Mouse (Mus musculus) kidney, postnatal 0 days (tissue): ENCODE measurements around the gene Fam189a2. TPM values are rescaled to one million over a fixed set of nuclear protein-coding genes. Genes with fewer than 3 reads are reported as not detected.
A peak's percentile ranks its signal among the peaks of the same experiment; 100 is the strongest.

ENCODE experiments used
- ATAC-seq: fragments of 200-750 bp; cut with Nextera tagmentation; replicated peaks from 2 replicates; pipeline ENCODE4 v1.8.0; 2017; ENCODE audit warnings: low read depth, moderate number of reproducible peaks, moderate TSS enrichment, moderate library complexity; ENCODE audit not compliant: low FRiP score
- DNase-seq: peaks from one replicate; pipeline ENCODE4 v3.0.0-alpha.2; 2016; ENCODE audit warnings: low spot score
- H3K27ac ChIP-seq: fragments of 300-500 bp; sonication (generic); 2 replicates; pipeline ENCODE4 v1.5.1; 2014; ENCODE audit warnings: mild to moderate bottlenecking
- H3K27me3 ChIP-seq: fragments of 300-500 bp; sonication (generic); 2 replicates; pipeline ENCODE4 v1.6.1; 2014; ENCODE audit warnings: low read length, mixed read lengths; ENCODE audit not compliant: insufficient read depth
- H3K36me3 ChIP-seq: fragments of 300-500 bp; sonication (generic); 2 replicates; pipeline ENCODE4 v1.6.1; 2014; ENCODE audit warnings: low read length, mixed read lengths; ENCODE audit not compliant: insufficient read depth
- H3K4me1 ChIP-seq: fragments of 300-500 bp; sonication (generic); replicated peaks from 2 replicates; pipeline ENCODE4 v1.6.1; 2014; ENCODE audit warnings: antibody characterized with exemption, low read length, mixed read lengths; ENCODE audit not compliant: insufficient read depth
- H3K4me2 ChIP-seq: fragments of 300-500 bp; sonication (generic); 2 replicates; pipeline ENCODE4 v1.6.1; 2014; ENCODE audit warnings: mild to moderate bottlenecking, low read length, moderate library complexity, mixed read lengths
- H3K4me3 ChIP-seq: fragments of 300-500 bp; sonication (generic); replicated peaks from 2 replicates; pipeline ENCODE4 v1.5.1; 2014; ENCODE audit warnings: low read depth, low read length
- H3K9ac ChIP-seq: fragments of 300-500 bp; sonication (generic); 2 replicates; pipeline ENCODE4 v1.6.1; 2014; ENCODE audit warnings: low read depth, low read length
- H3K9me3 ChIP-seq: fragments of 300-500 bp; sonication (generic); replicated peaks from 2 replicates; pipeline ENCODE4 v1.6.1; 2016; ENCODE audit warnings: low read length, inconsistent platforms, mixed read lengths
- CTCF ChIP-seq: IDR thresholded peaks from 2 replicates; pipeline ENCODE4 v1.5.1; 2016; ENCODE audit warnings: antibody characterized with exemption, low read depth, mild to moderate bottlenecking, moderate library complexity
- WGBS: fragments of 180-500 bp; shearing (Covaris S2); extraction: QIAGEN DNeasy Blood & Tissue Kit; methylation state at CpG from one replicate; pipeline ENCODE4 v1.1.7; 2014; 5-methylcytosine and 5-hydroxymethylcytosine counted together
- polyA plus RNA-seq: library from polyadenylated mRNA; unstranded; fragments of >200 nt; fragmentation: Nextera tagmentation; extraction: Ambion mirVana; gene quantifications from 2 replicates; pipeline ENCODE4 v1.2.1, GENCODE M21; 2015

Fam189a2 gene
- polyA plus RNA-seq, 1 experiment from 2014 or later = 1.6 TPM

GRCm38 (mm10) chr19:23988166-23988565, 42.7 kb downstream of the Fam189a2 start:
- Histone ChIP-seq H3K9me3 (no peaks in the 10 kb centered on the region), H3K4me1 (no peaks in the 10 kb centered on the region), H3K27ac (no peak overlapping the region), H3K36me3 (no peaks in the 10 kb centered on the region), H3K9ac (no peak overlapping the region), H3K4me3 (no peak overlapping the region), H3K27me3 (no peaks in the 10 kb centered on the region), H3K4me2 (no peak overlapping the region)
- DNase-seq (no peak), ATAC-seq (no peak)
- 81% methylated on average over 4 of the region's 4 CpGs for WGBS
- no peak for TF ChIP-seq CTCF

GRCm38 (mm10) chr19:23987291-23987690, 43.5 kb downstream of the Fam189a2 start:
- H3K4me1 ChIP-seq = no peaks in the 10 kb centered on the region
- H3K4me3 ChIP-seq = no peak overlapping the region
- DNase-seq = no peak
- 38% methylated on average over 2 of the region's 2 CpGs for WGBS
- H3K9ac ChIP-seq = no peak overlapping the region
- no peaks in the 10 kb centered on the region for H3K27me3 ChIP-seq
- ATAC-seq = no peak
- no peak for TF ChIP-seq CTCF
- H3K9me3 ChIP-seq = no peaks in the 10 kb centered on the region
- H3K4me2 ChIP-seq = no peak overlapping the region
- H3K36me3 ChIP-seq = no peaks in the 10 kb centered on the region
- H3K27ac ChIP-seq = no peak overlapping the region

DNA sequence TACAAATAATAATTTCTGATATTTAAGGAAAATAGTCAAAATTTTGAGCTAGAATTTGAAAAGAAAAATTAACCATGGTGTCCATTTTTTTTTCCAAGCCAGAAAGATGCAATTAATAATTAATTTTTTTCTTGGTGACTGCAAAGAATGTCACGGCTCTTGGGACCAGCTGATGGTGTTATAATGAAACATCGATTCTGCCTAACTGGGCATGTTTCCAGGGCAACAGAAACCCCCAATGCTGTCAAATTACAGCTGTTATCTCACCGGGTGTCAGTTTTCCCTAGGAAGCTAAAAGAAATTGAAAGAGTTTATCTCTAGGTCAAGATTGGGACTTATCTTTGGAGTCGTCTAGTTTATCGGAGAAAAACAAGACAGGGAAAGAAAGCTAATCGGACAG, 46.6 kb downstream of the Fam189a2 start:
- Histone ChIP-seq H3K4me1 (no peaks in the 10 kb centered on the region), H3K27ac (no peak overlapping the region), H3K27me3 (no peaks in the 10 kb centered on the region), H3K36me3 (no peaks in the 10 kb centered on the region), H3K4me3 (no peak overlapping the region), H3K4me2 (no peak overlapping the region), H3K9me3 (no peaks in the 10 kb centered on the region), H3K9ac (no peak overlapping the region)
- DNase-seq = no peak
- 61% methylated on average over 6 of the region's 6 CpGs for WGBS
- no peak for TF ChIP-seq CTCF
- ATAC-seq = no peak

GRCm38 (mm10) chr19:23980598-23980997, 50.2 kb downstream of the Fam189a2 start:
- H3K27me3 ChIP-seq = no peaks in the 10 kb centered on the region
- no peak overlapping the region for H3K4me3 ChIP-seq
- DNase-seq = no peak
- 62% methylated on average over 3 of the region's 3 CpGs for WGBS
- no peaks in the 10 kb centered on the region for H3K36me3 ChIP-seq
- ATAC-seq = no peak
- no peak overlapping the region for H3K4me2 ChIP-seq
- no peak for TF ChIP-seq CTCF
- no peak overlapping the region for H3K9ac ChIP-seq
- H3K9me3 ChIP-seq = no peaks in the 10 kb centered on the region
- no peak overlapping the region for H3K27ac ChIP-seq
- H3K4me1 ChIP-seq = no peaks in the 10 kb centered on the region

GRCm38 (mm10) chr19:23977901-23978443, 52.8 kb downstream of the Fam189a2 start:
- Histone ChIP-seq H3K4me2 (no peak overlapping the region), H3K9me3 (no peaks in the 10 kb centered on the region), H3K9ac (no peak overlapping the region), H3K27ac (no peak overlapping the region), H3K4me1 (0 out of 2 replicates have a peak, but pooled peaks cover 4% of the 10 kb centered on the region), H3K4me3 (no peak overlapping the region), H3K27me3 (no peaks in the 10 kb centered on the region), H3K36me3 (no peaks in the 10 kb centered on the region)
- 64% methylated on average over 6 of the region's 6 CpGs for WGBS
- ATAC-seq = no peak
- TF ChIP-seq CTCF = no peak
- no peak for DNase-seq

DNA sequence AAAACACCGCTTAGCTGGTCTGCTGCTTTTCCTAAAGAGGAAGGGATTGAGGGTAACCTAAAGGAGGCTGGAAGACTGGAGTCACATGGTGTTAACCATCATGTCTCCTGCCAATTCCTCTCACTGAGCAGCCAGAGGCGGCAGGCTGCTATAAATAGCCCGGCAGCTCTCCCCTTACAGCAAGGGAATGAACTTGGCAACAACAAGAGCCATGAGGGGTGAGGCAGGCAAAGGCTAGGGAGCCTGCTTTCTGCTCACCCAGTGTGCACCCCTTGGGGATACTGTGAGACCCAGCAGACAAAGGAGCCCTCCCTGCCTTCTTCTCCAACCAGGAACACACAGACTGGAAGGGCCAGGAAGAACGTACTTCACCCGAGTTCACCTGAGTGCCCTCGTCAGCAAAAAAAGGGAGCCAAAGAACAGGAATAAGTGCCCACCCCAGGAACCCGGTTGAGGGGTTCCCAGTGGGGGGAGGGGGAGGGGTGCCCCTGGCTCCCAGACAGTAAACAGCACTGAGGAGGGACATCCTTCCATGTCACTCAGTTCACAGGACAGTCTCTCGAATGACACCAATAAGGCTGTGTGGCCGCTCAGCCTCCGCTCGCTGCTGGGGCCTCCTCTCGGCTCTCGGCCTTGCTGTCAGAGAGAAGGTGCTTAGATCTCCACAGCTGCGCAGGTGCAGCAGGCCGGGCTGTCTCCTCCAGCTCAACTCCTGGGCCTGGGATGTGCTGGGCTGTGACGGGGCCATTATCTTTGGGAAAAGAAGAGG, 57.8 kb downstream of the Fam189a2 start:
- Histone ChIP-seq H3K27me3 (no peaks in the 10 kb centered on the region), H3K9me3 (no peaks in the 10 kb centered on the region), H3K36me3 (no peaks in the 10 kb centered on the region), H3K4me2 (no peak overlapping the region), H3K4me1 (0 out of 2 replicates have a peak, but pooled peaks cover 6% of the 10 kb centered on the region), H3K4me3 (no peak overlapping the region), H3K9ac (no peak overlapping the region), H3K27ac (no peak overlapping the region)
- no peak for ATAC-seq
- WGBS = 55% methylated on average over 16 of the region's 16 CpGs
- TF ChIP-seq CTCF = peak; percentile 14; the same call in 1 of the 2 replicates
- peak; percentile 69 for DNase-seq
